Mouse (Mus musculus) liver, adult (tissue): ENCODE results near the gene Lbh.

Source experiments
- GATA4 ChIP-seq: IDR thresholded peaks from 2 replicates; pipeline ENCODE4 v1.6.1; 2014; ENCODE audit warnings: mild to moderate bottlenecking, low read length; ENCODE audit not compliant: insufficient replicate concordance

Gene Lbh

DNA sequence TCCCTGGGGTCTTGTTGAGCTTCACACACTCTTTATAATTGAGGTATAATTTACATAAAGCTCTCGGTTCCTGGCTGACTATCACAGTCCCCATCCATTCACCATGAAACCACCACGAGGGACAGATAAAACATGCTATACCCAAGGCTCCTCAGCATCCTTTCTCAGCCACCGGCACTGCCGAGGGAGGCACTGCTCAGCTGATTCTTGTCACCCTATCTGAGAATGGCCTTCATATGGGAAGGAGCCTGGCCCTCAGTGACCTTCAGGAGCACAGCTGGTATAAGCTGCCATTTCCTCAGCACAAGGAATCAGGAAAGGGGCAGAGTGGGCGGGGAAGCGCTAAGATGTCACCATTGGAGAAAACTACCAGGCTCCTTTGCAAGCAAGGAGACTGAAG lies 33.2 kb downstream of the Lbh start:
- no peak for TF ChIP-seq GATA4

DNA sequence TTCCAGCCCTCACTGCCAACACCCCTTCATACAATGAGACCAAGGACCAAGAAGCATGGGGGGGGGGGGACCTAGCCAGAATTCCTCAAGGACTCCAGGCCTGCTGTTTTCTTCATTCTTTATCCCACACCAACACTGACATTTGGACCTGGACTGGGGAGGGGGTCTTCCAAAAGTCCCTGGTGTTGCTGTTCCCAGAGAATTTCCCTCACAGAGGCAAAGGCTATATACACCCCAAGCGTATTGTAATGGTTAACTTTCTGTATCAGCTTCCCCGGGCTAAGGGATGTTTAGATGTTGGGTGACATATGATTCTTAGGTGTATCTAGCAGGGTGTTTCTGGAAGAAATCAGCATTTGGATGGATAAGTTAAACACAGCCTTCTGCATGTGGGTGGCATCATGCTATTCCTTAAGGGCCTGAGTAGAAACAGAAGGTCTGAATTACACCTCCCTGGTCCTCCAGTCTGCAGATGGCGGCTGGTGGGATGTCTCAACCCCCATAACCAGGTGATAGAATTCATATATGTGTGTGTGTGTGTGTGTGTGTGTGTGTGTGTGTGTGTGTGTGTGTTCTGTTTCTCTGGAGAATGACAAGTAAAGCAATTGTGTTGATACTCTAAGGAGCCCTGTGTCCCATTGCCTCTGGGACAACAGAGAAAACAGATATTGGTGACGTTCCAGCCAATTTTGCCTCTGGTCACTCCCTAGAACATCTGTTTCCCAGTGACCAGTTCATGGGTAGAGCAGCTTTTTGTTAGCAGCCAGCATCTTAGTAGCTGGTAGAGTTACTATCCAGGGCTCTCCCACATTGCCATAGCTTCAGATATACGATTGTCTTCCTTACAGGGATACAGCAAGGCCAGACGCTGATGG lies 35.9 kb downstream of the Lbh start:
- no peak for TF ChIP-seq GATA4

DNA sequence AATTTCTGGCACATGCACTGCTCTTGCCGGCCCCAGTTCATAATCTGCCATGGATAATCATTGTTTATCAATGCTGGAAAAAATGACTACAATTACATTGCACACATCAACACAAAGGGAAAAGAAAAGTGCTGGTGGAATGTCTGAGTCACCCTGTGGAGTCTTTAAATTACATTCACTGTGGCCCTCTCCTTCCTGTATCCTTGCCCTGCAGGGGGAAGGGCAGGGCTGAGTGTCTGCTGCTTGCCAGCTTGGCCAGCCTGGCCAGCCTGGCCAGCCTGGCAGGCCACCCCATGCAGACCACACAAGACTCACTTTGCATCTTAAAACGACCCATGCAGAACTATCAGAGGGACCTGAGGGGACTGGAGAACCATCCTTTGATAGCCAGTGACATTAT lies 37.4 kb downstream of the Lbh start:
- TF ChIP-seq GATA4, result no peak

DNA sequence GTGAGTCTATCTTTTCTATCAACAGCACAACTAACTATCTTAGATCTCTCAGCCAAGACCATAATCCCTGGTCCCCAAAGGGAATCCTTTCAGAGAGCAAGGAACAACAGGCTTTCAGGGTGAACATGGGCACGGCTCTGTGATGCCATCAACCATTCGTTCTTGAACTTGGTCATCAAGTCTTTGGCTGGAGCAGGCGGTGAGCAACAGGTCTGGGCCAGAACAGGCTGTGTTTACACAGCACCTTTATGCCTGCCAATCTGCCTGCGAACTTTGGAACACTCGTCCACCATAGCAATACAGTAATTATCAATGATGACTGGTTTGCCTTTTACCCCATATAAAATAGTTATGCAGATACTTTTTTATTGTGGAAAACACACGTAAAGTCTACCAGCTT lies 38.9 kb downstream of the Lbh start:
- no peak for TF ChIP-seq GATA4

DNA sequence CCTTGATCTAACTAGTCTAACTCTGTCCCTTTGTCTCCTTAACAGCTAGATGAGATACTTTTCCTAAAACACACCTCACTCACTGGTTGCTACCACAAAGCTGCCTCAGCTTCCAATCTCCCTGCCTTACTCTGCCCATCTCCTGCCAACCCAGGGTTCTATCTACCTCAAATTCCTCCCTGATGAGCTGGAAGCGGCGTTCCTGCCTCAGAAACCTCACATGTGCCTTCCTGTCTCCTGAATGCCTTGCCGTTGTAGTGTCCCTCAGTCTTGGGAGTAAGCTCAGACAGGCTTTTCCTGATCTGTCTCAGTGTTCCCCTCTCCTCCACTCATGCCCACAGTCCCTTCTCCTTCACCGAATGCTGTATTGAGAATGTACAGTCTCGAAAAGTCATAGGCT lies 40.8 kb downstream of the Lbh start:
- TF ChIP-seq GATA4, result no peak

DNA sequence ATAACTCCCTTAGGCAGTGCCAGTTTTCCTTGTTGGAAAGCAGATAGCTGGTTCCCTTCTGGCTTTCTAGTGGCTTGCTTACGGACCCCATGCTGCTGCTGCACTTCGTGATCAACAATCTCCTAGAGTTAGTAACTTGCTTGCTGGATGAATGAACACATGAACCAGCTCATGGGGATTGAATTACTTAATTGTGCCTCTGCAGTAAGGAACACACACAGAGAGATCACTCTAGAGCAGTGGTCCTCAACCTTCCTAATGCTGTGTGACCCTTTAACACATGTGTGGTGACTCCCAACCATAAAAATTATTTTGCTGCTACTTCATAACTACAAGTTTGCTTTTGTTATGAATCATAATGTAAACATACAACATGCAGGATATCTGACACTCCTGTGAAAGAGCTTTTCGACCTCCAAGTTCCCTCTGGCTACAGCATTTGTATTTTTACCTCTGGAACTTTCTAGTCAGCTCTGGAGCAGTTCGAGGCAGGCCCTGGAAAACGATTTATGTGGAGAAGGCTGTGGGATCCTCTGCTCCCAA lies 41.5 kb downstream of the Lbh start:
- no peak for TF ChIP-seq GATA4

DNA sequence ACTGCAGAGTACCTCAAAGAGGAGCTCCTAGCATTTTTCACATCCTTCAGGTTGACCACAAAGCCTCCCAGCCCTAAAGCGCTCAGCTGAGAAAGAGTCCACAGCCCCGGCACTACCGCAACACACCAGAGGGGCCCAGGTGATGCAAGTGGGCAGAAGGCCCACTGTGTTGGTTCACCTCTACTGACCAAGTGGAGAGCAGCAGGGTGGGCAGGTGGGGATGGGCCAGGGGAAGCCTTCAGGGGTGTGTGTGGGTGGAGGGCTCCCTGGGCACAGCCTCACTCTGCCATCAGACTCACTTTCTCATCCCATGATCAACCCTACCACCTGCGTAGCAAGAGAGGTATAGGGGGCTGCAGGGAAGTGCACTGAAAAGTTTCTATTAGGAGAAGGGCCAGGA lies 42.1 kb downstream of the Lbh start:
- TF ChIP-seq GATA4, result no peak

DNA sequence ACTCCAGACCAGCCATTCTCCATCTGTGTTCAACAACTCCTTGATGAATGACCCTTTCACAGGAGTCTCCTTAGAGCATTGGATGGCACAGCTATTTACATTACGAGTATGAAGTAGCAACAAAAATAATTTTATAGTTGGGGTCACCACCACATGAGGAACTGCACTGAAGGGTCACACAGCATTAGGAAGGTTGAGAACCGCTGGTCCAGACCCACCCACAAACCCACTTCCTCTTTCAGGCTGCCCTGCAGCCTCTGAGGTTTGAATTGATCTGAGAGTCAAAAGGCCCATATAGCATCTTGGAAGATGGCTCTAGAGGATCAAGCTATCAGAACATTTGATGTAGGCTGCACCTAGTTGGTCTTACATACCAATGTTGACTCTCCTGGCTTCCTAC lies 42.8 kb downstream of the Lbh start:
- TF ChIP-seq GATA4, result no peak

DNA sequence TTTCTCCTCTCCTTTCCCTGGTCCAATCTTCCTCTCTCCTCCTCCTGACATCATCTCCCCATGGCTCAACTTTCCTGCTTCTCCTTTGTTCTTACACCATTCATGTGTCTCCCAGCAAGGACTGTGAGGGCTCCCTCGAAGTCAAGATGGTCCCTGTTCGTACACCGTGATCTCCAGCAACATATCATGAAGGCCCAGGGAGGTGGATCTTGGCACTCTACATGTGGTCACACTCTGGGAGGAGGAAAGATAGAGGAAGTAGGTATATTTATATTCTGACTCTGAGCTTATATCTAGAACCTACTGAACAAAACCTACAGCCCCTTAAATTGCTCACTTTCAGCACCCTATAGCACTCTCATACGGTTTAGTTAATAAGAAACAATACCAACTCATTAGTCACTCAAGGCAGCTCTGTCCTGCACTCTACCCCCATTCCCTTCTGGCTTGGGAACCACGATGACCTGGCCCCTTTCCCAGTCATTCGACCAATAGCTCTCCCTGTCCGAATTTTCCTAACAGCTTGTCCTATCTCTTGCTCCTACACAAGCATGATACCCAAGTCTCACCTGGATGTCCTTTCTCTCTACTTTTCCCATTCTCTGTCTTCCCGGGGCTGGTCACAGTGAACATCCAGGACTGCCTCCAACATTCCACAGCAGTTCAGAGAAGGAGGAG lies 44.0 kb downstream of the Lbh start:
- TF ChIP-seq GATA4, result no peak

DNA sequence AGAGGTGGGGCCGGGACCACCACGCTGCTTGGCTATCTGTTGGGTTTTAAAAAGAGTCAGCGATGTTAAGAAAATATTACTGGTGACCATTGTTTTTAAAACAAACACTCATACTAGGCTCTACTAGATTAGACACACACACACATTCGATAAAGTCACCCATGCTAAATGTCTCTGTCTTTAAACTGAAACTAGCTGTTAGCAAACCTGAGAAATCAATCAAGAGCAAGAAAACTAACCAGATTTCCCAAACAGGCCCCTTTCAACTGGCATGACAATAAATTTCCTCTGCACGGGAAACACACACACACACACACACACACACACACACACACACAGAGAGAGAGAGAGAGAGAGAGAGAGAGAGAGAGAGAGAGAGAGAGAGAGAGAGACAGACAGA lies 47.6 kb downstream of the Lbh start:
- TF ChIP-seq GATA4, result no peak

DNA sequence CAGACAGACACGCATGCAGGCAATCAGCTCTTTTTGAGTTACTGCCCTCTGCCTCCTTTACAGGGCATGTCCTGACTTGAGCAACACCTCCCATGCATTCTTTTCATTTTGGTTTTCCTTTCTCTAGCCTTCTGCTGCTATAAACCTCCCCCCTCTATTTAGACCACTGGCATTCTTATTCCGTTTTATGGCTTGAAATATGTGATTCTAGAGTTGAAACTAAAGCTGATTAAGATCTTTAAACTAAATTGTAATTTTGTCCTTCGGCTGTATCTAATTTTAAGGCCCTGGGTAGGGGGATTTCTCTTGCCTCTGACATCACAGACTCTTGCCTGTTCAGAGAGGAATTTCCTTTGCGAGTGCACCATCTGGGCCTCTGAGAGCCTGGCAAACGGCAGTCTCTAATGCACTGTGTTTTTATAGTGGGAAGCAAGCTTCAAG lies 48.0 kb downstream of the Lbh start:
- TF ChIP-seq GATA4, result no peak

DNA sequence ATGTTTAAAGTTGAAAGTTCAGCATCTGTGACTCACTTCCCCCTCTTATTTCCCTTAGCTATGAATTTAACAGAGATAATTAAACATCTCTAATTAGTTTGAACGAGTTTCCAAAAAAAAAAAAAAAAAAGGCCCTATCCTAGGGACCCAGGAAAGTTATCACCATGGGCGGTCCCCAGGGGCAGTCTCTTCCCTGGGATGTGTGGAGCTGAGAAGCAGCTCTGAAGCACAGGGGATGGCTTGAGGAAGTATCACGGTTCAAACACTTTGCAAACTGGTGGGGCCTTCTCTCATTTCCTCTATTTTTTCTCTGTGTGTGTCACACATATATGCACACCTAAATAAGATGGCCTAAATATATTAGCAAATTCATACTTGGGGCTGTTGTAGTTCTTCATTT lies 48.8 kb downstream of the Lbh start:
- no peak for TF ChIP-seq GATA4

DNA sequence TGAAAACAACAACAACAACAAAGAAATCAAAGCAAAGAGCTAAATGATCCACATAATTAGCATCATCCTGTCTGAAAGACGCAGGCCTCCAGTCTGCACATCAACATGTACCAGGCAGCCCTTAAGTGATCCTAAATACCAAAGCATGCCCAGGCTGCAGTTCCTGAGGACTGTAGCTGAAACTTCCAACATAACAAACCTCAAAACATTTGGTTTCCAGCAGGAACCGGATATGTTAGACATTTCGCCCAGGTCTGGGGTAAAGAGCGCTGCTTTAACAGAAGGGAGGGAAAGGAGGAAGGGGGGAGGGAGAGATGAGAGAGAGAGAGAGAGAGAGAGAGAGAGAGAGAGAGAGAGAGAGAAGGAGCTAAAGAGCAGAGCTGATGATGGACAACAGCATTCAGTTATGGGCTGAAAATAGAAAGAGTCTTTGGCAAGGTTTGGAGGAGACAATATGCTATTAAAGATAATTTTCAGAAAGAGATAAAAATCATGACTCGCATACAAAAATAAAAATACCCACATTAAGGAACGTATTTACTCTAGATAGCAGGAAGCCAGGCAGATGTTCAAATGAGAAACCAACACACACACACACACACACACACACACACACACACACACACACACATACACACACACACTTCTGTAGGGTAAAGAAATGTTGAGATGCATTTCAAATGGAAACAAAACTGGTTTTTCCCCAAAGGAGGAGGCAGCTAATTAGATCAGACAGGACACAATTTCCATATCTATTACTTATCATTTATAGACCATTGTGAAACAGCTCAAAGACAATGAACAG lies 49.5 kb downstream of the Lbh start:
- no peak for TF ChIP-seq GATA4

DNA sequence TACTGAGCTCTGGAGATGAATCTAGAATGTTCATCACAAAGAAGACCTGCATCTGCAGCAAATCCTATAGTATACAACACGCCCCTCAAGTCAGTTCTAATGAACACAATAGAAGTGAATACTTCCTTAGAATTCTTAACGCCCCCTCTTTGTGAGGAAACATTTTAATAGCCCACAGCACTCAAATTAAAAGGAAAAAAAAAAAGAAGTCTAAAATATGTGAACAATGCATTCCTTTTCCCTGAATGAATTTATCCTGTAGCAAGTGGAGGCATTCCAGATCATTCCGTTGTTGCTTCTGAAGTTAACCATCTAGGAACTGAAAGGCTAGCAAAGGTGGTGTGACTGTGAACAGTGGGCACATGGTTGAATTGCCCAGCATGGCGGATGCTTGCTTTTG lies 50.6 kb downstream of the Lbh start:
- TF ChIP-seq GATA4, result no peak

DNA sequence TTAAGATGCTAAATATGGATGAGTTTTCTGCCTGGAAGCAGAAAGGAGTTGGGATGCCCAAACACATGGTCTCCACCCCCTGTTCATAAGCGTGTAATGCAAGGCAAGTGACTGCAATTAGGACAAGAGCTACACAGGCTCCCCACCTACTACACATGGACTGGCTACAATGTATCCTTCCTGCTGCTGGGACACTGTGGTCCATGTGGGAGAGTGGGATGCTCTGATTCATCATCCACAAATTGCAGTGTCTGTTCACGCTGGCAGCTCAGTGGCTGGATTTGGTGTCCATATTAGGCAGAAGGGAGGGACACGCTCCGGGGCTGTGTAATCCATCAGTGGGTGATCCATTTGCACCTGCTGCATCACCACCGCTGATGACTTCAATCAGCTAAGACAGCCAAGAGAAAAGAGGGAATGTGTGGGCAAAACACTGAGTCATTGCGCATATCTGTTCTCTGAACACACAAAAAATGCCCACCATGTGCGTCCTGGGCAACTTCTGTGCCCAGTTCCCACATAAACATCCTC lies 52.6 kb downstream of the Lbh start:
- no peak for TF ChIP-seq GATA4
